Mouse (Mus musculus): ENCODE results near the gene Golph3. TPM values are rescaled to one million over a fixed set of nuclear protein-coding genes. Genes with fewer than 3 reads are reported as not detected.

The Golph3 gene
- total RNA-seq (2017): 98.9 and 99.8 TPM in 2 replicates

GRCm38 (mm10) chr15:12321091-12321787 is at the start of gene Golph3:
TSS of gene Golph3 (plus strand) at chr15:12321450.
- peak; percentile 69 for ATAC-seq (replicated peaks; ENCODE audit: low read depth, poor library complexity, severe bottlenecking)

- ATAC-seq (replicated peaks; ENCODE audit: low read depth, poor library complexity, severe bottlenecking): peak; percentile 27; the same call in 1 of the 2 replicates
Observed at GRCm38 (mm10) chr15:12273325-12274052, 47.8 kb upstream of the Golph3 start.

GRCm38 (mm10) chr15:12274053-12274769 is 47.0 kb upstream of the Golph3 start:
- no peak for ATAC-seq (replicated peaks; ENCODE audit: low read depth, poor library complexity, severe bottlenecking)

GRCm38 (mm10) chr15:12275091-12275623 is 46.1 kb upstream of the Golph3 start:
- peak; percentile 82 for ATAC-seq (replicated peaks; ENCODE audit: low read depth, poor library complexity, severe bottlenecking)

GRCm38 (mm10) chr15:12279816-12280215 is 41.4 kb upstream of the Golph3 start:
- no peak for ATAC-seq (replicated peaks; ENCODE audit: low read depth, poor library complexity, severe bottlenecking)

- no peak for ATAC-seq (replicated peaks; ENCODE audit: low read depth, poor library complexity, severe bottlenecking)
Observed at GRCm38 (mm10) chr15:12284794-12285534, 36.3 kb upstream of the Golph3 start.

GRCm38 (mm10) chr15:12285535-12285809 is 35.8 kb upstream of the Golph3 start:
- no peak for ATAC-seq (replicated peaks; ENCODE audit: low read depth, poor library complexity, severe bottlenecking)

- ATAC-seq (replicated peaks; ENCODE audit: low read depth, poor library complexity, severe bottlenecking): no peak
Observed at GRCm38 (mm10) chr15:12290330-12290729, 30.9 kb upstream of the Golph3 start.

GRCm38 (mm10) chr15:12291757-12292156 is 29.5 kb upstream of the Golph3 start:
- no peak for ATAC-seq (replicated peaks; ENCODE audit: low read depth, poor library complexity, severe bottlenecking)

GRCm38 (mm10) chr15:12296228-12296627 is 25.0 kb upstream of the Golph3 start:
- no peak for ATAC-seq (replicated peaks; ENCODE audit: low read depth, poor library complexity, severe bottlenecking)

- ATAC-seq (replicated peaks; ENCODE audit: low read depth, poor library complexity, severe bottlenecking): no peak
Observed at GRCm38 (mm10) chr15:12298231-12298737, 23.0 kb upstream of the Golph3 start.

GRCm38 (mm10) chr15:12301771-12302170 is 19.5 kb upstream of the Golph3 start:
- ATAC-seq (replicated peaks; ENCODE audit: low read depth, poor library complexity, severe bottlenecking): no peak

GRCm38 (mm10) chr15:12306188-12307071 is 14.8 kb upstream of the Golph3 start:
- peak; percentile 70 for ATAC-seq (replicated peaks; ENCODE audit: low read depth, poor library complexity, severe bottlenecking)

- ATAC-seq (replicated peaks; ENCODE audit: low read depth, poor library complexity, severe bottlenecking): 0 out of 2 replicates have a peak, but pooled peaks have one; percentile 12
Observed at GRCm38 (mm10) chr15:12307114-12307513, 14.1 kb upstream of the Golph3 start.

GRCm38 (mm10) chr15:12308539-12308938 is 12.7 kb upstream of the Golph3 start:
- ATAC-seq (replicated peaks; ENCODE audit: low read depth, poor library complexity, severe bottlenecking): no peak

- ATAC-seq (replicated peaks; ENCODE audit: low read depth, poor library complexity, severe bottlenecking): peak; percentile 61; the same call in 1 of the 2 replicates
Observed at GRCm38 (mm10) chr15:12310676-12311075, 10.6 kb upstream of the Golph3 start.

GRCm38 (mm10) chr15:12311465-12311864 is 9.8 kb upstream of the Golph3 start:
- no peak for ATAC-seq (replicated peaks; ENCODE audit: low read depth, poor library complexity, severe bottlenecking)

- no peak for ATAC-seq (replicated peaks; ENCODE audit: low read depth, poor library complexity, severe bottlenecking)
Observed at GRCm38 (mm10) chr15:12313255-12313654, 8.0 kb upstream of the Golph3 start.

GRCm38 (mm10) chr15:12314584-12314983 is 6.7 kb upstream of the Golph3 start:
- no peak for ATAC-seq (replicated peaks; ENCODE audit: low read depth, poor library complexity, severe bottlenecking)

Data from common myeloid progenitor, adult 5-6 weeks (primary cell).